Mouse (Mus musculus): ENCODE results near the gene Aoah. TPM values are rescaled to one million over a fixed set of nuclear protein-coding genes. Genes with fewer than 3 reads are reported as not detected.

The Aoah gene
- 0.70 and 0.80 TPM in 2 replicates for polyA plus RNA-seq (2015; fragmentation: Nextera tagmentation; extraction: Ambion mirVana)

DNA sequence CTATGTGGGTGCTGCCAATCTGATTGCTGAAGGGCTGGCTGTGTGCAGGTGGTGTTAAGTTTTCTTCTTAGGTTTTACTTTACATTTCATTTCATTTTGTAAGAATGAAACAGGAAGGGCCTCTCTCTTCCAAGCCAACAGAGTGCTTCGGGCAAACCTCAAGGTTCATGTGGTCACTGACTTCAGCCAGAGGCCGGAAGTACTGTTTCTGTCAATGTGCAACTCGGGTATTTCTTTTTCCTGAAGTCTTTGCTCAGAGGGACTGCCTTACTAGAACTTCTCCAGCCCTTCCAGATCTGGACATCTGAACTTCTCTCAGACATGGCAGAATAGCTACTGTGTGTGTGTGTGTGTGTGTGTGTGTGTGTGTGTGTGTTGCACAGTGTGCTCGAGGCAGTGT, at the start of gene Aoah:
Aoah (plus strand) TSS at position 213 of the 400 bp plus-strand sequence.
- no peak for ATAC-seq (replicated peaks)
- no peaks in the 10 kb centered on the region for H3K9me3 ChIP-seq
- H3K9ac ChIP-seq = no peak within 1 kb of the TSS
- no peak within 1 kb of the TSS for H3K27ac ChIP-seq
- H3K4me2 ChIP-seq = no peak within 1 kb of the TSS
- no peaks in the 10 kb centered on the region for H3K27me3 ChIP-seq (replicated peaks)
- H3K4me1 ChIP-seq = no peaks in the 10 kb centered on the region
- no peaks in the 10 kb centered on the region for H3K36me3 ChIP-seq (replicated peaks)
- WGBS = 75% methylated on average over 4 of the region's 4 CpGs
- H3K4me3 ChIP-seq = no peak within 1 kb of the TSS

DNA sequence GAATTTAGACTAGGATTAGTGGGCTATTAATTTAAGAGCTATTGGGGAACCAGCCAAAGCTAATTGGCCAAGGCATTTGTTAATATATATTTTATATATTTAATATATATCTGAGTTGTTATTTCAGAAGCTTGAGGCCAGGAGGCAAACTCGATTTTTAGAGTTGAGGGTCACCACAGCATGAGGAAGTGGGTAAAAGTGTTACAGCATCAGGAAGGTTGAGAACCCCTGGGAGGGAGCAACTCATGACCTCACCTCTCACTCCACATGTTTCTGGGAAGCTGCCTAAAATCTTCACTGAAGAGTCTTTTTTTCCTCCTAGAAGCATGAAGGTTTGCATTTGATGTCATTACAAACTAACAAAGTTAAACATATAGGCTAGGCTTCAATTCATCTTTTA, 39.1 kb upstream of the Aoah start:
- Histone ChIP-seq H3K36me3 (replicated peaks) (no peaks in the 10 kb centered on the region), H3K27me3 (replicated peaks) (no peaks in the 10 kb centered on the region), H3K4me3 (no peak overlapping the region), H3K4me1 (no peaks in the 10 kb centered on the region), H3K27ac (no peak overlapping the region), H3K4me2 (no peak overlapping the region), H3K9me3 (no peaks in the 10 kb centered on the region), H3K9ac (no peak overlapping the region)
- ATAC-seq (replicated peaks) = no peak
- WGBS = 72% methylated on average over 1 of the region's 1 CpGs

DNA sequence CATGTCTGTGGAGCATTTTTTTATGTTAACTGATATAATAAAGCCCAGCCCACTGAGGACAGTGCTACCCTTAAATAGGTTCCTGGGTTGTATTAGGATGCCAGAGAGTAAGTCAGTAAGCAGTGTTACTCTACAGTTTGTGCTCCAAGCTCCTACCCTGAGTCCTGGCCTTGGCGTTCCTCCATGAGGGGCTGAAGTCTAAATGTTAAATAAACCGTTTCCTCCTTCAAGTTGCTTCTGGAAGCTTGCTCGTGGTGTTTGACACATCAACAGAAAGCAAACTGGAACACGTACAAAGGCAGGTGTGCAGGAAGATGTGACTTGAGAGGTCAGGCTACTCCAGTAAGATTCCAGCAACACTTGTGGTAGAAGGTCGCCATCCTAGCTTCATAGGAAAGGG, 10.3 kb upstream of the Aoah start:
- no peak for ATAC-seq (replicated peaks)
- Histone ChIP-seq H3K4me2 (no peak overlapping the region), H3K9ac (no peak overlapping the region), H3K4me3 (no peak overlapping the region), H3K27me3 (replicated peaks) (no peaks in the 10 kb centered on the region), H3K27ac (no peak overlapping the region), H3K4me1 (no peaks in the 10 kb centered on the region), H3K9me3 (no peaks in the 10 kb centered on the region), H3K36me3 (replicated peaks) (no peaks in the 10 kb centered on the region)
- WGBS = 82% methylated on average over 5 of the region's 5 CpGs

DNA sequence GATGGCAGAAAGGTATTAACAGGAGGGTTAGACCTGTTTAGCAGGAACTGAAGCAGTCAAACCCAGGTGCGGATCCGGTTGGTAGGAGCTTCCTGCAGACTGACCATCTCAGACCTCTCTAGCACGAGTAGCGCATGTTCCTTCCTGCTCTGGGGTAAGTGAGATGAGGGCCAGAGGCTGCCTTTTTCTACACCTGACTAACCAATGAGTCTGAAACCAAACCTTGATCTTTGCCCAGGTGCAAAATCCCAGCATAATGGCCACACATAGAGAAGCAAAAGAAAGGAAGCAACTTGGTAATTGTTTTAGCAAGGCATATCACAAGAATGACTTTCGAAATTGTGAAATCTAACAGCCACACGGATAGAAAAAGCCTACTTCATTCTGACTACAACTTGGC, 9.9 kb upstream of the Aoah start:
- no peak overlapping the region for H3K4me3 ChIP-seq
- no peaks in the 10 kb centered on the region for H3K27me3 ChIP-seq (replicated peaks)
- H3K27ac ChIP-seq = no peak overlapping the region
- no peaks in the 10 kb centered on the region for H3K9me3 ChIP-seq
- H3K36me3 ChIP-seq (replicated peaks) = no peaks in the 10 kb centered on the region
- H3K4me1 ChIP-seq = no peaks in the 10 kb centered on the region
- no peak overlapping the region for H3K4me2 ChIP-seq
- ATAC-seq (replicated peaks) = no peak
- no peak overlapping the region for H3K9ac ChIP-seq
- 95% methylated on average over 6 of the region's 6 CpGs for whole genome bisulfite sequencing

DNA sequence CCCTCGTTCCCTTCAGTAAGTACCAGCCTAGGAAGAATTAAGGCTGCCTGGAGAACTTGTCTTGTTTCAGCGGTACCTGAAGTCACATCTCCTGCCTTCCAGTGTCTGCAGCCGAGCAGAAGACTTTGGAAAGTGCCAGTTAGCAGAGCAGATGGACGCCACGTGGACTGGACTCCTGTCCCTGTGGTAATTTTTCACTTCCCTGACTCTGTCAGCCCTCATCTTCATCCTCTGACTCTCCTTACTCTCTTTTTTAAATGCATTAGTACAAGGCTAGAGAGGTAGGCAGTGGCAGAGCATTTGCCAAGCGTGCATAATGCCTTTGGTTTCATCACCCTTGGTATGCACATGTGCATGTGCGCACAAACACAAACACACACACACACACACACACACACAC, 8.0 kb upstream of the Aoah start:
- Histone ChIP-seq H3K4me3 (no peak overlapping the region), H3K27me3 (replicated peaks) (no peaks in the 10 kb centered on the region), H3K27ac (no peak overlapping the region), H3K9me3 (no peaks in the 10 kb centered on the region), H3K9ac (no peak overlapping the region), H3K36me3 (replicated peaks) (no peaks in the 10 kb centered on the region), H3K4me1 (no peaks in the 10 kb centered on the region), H3K4me2 (no peak overlapping the region)
- no peak for ATAC-seq (replicated peaks)
- WGBS = 83% methylated on average over 7 of the region's 7 CpGs

DNA sequence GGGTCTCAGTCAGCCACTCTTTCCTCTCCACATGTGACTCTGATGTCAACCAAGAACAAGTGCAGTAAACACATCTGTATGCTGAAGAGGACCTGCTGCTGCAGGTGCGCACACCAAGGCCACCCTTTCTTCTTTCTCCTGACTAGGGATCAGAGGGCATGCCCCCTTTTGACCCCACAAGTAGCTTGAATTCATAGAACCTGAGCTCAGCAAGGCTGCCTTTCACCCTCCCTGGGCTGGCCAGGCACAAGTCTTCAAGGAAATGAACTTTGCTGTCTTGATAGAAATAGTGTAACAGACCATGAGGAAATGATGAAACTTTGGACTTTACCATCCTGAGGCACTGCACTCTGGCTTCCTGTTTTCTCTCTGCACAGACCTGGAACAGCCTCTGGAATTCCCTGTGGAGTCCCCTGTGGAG, 7.1 kb upstream of the Aoah start:
- H3K4me1 ChIP-seq = no peaks in the 10 kb centered on the region
- no peak overlapping the region for H3K27ac ChIP-seq
- H3K36me3 ChIP-seq (replicated peaks) = no peaks in the 10 kb centered on the region
- no peaks in the 10 kb centered on the region for H3K9me3 ChIP-seq
- H3K27me3 ChIP-seq (replicated peaks) = no peaks in the 10 kb centered on the region
- ATAC-seq (replicated peaks) = no peak
- H3K4me3 ChIP-seq = no peak overlapping the region
- H3K4me2 ChIP-seq = no peak overlapping the region
- no peak overlapping the region for H3K9ac ChIP-seq
- 71% methylated on average over 1 of the region's 1 CpGs for whole genome bisulfite sequencing

DNA sequence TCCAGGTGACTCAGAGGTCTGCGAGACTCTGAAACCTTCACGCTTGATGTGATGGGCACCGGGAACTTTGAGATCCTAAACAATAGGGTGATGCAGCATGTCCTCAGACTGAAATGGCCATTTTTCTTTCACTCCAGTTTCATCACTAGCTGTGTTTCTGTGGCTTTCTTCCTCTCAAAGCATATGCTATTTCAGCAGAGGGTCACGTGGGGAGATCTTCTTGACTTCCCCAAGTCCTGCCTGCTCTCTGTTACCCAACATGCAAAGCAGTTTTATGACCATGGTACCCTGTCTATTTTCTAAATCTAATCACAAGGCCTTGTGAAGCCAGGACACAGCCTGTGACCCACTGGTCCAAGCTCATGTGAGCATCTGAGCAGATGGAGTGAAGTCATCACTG, 6.0 kb upstream of the Aoah start:
- Histone ChIP-seq H3K4me3 (no peak overlapping the region), H3K9ac (no peak overlapping the region), H3K36me3 (replicated peaks) (no peaks in the 10 kb centered on the region), H3K9me3 (no peaks in the 10 kb centered on the region), H3K27me3 (replicated peaks) (no peaks in the 10 kb centered on the region), H3K4me2 (no peak overlapping the region), H3K27ac (no peak overlapping the region), H3K4me1 (no peaks in the 10 kb centered on the region)
- WGBS = 84% methylated on average over 4 of the region's 4 CpGs
- no peak for ATAC-seq (replicated peaks)

DNA sequence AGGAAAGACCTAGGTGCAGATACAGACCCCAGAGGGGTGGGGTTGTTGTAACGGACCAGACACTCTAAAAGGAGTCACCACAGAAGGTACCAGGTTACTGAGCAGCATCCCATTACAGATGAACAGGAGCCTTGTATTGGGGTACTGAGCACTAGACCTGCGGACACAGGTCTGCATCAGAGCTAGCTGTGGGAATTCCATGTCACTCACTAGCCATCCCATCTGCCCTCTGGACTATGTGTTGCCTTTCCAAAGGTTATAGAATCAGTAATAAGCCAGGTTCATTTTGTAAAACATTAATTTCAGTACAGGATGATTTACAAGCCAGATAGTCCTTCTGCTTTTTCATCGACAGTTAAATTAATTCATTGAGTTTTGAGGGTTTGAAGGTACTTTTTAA, 2.7 kb downstream of the Aoah start:
- 87% methylated on average over 3 of the region's 3 CpGs for WGBS
- ATAC-seq (replicated peaks) = no peak

DNA sequence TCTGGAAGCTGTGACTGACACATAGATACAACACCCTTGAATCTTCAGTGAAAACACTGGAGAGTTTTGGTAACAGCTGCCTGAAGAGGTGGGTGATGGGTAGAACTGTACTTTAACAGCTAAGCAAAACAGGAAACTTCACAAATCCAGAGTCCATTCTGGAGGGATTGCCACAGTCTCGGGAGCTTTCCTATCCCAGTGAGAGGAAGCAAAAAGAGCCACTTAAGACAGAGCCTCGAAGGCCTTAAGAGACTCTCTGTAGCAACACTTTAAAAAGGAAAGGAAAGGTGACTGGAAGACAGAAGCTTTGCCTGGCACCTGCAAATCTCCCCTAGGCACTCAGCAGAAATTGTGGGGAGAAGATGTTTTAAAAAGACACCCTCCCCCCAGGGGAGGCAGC, 4.6 kb downstream of the Aoah start:
- ATAC-seq (replicated peaks) = no peak
- Histone ChIP-seq H3K36me3 (replicated peaks) (no peaks in the 10 kb centered on the region), H3K4me3 (no peak overlapping the region), H3K9me3 (no peaks in the 10 kb centered on the region), H3K27me3 (replicated peaks) (no peaks in the 10 kb centered on the region), H3K4me2 (no peak overlapping the region), H3K27ac (no peak overlapping the region), H3K4me1 (no peaks in the 10 kb centered on the region), H3K9ac (no peak overlapping the region)
- WGBS = 60% methylated on average over 2 of the region's 2 CpGs

More for the DNA sequence above, 2.7 kb downstream of the Aoah start:
- Histone ChIP-seq H3K9ac (no peak overlapping the region), H3K4me3 (no peak overlapping the region), H3K4me1 (no peaks in the 10 kb centered on the region), H3K9me3 (no peaks in the 10 kb centered on the region), H3K27me3 (replicated peaks) (no peaks in the 10 kb centered on the region), H3K4me2 (no peak overlapping the region), H3K27ac (no peak overlapping the region), H3K36me3 (replicated peaks) (no peaks in the 10 kb centered on the region)

DNA sequence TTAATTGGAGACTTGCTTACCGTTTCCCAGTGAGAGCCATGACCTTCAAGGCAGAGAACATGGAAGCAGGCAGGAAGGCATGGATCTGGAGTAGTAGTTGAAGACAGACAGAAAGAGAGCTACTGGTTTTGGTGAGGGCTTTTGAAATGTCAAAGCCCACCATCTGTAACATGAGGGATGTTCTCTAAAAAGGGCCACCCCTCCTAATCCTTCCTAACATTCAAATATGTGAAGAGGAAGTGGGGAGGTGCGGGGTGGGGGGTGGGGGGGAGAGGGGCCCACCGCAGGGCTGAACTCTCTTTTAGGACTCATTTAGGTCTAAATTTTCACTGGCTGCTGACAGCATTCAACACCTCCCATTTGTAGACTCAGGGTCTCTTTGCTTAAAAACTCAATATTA, 5.9 kb downstream of the Aoah start:
- Histone ChIP-seq H3K4me1 (no peaks in the 10 kb centered on the region), H3K27me3 (replicated peaks) (no peaks in the 10 kb centered on the region), H3K4me3 (no peak overlapping the region), H3K4me2 (no peak overlapping the region), H3K9me3 (no peaks in the 10 kb centered on the region), H3K9ac (no peak overlapping the region), H3K27ac (no peak overlapping the region), H3K36me3 (replicated peaks) (no peaks in the 10 kb centered on the region)
- whole genome bisulfite sequencing = 75% methylated on average over 3 of the region's 3 CpGs
- ATAC-seq (replicated peaks) = no peak

DNA sequence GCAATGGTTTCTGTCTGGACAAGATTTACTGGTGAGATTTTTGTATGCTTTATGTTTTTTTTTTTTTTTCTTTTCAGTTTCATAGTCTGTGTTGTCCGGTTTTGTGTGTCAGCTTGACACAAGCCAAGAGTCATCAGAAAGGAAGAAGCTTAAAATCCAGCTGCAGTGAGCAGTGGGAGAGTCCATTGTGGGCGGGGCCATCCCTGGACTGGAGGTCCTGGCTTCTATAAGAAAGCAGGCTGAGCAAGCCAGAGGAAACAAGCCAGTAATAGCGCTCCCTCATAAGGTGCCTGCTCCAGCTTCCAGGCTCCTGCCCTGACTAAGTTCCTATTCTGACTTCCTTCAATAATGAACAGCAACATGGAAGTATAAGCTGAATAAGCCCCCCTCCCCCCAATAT, 6.7 kb downstream of the Aoah start:
- ATAC-seq (replicated peaks) = no peak
- Histone ChIP-seq H3K4me3 (no peak overlapping the region), H3K4me1 (no peaks in the 10 kb centered on the region), H3K9ac (no peak overlapping the region), H3K4me2 (no peak overlapping the region), H3K27ac (no peak overlapping the region), H3K9me3 (no peaks in the 10 kb centered on the region), H3K27me3 (replicated peaks) (no peaks in the 10 kb centered on the region), H3K36me3 (replicated peaks) (no peaks in the 10 kb centered on the region)
- 61% methylated on average over 3 of the region's 3 CpGs for WGBS

DNA sequence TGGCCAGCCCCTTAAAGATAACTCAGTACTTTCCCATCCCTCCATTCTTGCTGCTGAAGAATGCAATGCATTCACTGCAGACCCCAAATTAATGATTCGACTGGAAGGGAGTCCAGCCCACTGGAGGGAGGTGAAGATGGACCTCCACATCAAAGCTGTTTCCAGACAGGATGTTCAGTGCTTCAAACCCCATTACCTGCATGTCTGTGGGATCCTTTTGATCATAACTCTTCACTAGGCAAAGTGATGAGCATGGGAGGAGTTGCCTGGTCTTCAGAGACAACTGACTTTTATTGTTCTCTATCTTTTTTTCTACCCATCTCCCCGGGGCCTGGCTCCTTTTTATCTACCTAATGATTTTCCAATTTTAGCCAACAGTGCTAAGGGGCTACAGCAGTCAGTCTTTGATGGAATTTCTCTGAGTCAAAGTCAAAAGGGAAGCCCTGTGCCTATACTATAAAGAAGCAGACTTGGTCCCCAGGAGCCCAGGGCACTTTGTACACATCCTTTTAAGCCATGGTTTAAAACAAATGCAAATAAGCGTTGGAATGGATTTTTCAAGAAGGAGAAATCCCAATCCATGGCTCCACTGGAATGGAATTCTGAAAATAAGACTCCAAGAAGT, 18.0 kb downstream of the Aoah start:
- Histone ChIP-seq H3K27me3 (replicated peaks) (no peaks in the 10 kb centered on the region), H3K27ac (no peak overlapping the region), H3K4me1 (no peaks in the 10 kb centered on the region), H3K9ac (no peak overlapping the region), H3K4me3 (no peak overlapping the region), H3K36me3 (replicated peaks) (no peaks in the 10 kb centered on the region), H3K9me3 (no peaks in the 10 kb centered on the region), H3K4me2 (no peak overlapping the region)
- 64% methylated on average over 3 of the region's 3 CpGs for WGBS
- peak; percentile 67 for ATAC-seq (replicated peaks)

DNA sequence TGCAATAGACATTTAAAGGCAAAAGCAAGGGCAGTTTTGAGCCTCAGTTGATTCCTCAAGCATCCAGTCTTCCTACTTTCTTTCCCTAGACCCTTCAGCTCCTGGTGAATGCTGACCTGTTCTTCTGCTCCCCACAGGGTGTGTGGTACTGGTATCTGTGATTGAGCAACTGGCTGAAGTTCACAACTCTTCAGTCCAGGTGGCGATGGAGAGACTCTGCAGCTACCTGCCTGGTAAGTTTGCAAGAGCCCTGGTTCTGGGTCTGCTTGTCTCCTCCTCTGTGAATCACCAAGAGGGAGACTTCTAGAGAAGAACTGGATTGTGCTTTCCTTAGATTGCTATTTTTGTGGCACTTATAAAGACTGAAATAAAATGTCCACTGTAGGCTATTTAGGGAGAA, 22.5 kb downstream of the Aoah start:
- no peaks in the 10 kb centered on the region for H3K27me3 ChIP-seq (replicated peaks)
- no peak overlapping the region for H3K4me3 ChIP-seq
- H3K4me2 ChIP-seq = no peak overlapping the region
- no peaks in the 10 kb centered on the region for H3K4me1 ChIP-seq
- ATAC-seq (replicated peaks) = no peak
- H3K27ac ChIP-seq = no peak overlapping the region
- 83% methylated on average over 1 of the region's 1 CpGs for WGBS
- no peak overlapping the region for H3K9ac ChIP-seq
- no peaks in the 10 kb centered on the region for H3K36me3 ChIP-seq (replicated peaks)
- H3K9me3 ChIP-seq = no peaks in the 10 kb centered on the region
